Mouse (Mus musculus) midbrain, embryonic 12.5 days (tissue): ENCODE measurements at regions not wholly inside any gene's neighbourhood (a gene's known extent, or its start where the extent isn't known, plus 50 kb on each side); places are given as distances from the start of the nearest gene placed in this dataset.
A peak's percentile ranks its signal among the peaks of the same experiment; 100 is the strongest.

ENCODE experiments used
- ATAC-seq: fragments of 200-750 bp; cut with Nextera tagmentation; 2 replicates; pipeline ENCODE4 v1.8.0; 2017; ENCODE audit warnings: low read depth, moderate TSS enrichment, moderate library complexity; ENCODE audit not compliant: low FRiP score
- H3K27ac ChIP-seq: fragments of 300-500 bp; sonication (generic); replicated peaks from 2 replicates; pipeline ENCODE4 v1.5.1; 2016; ENCODE audit warnings: mild to moderate bottlenecking
- H3K27me3 ChIP-seq: fragments of 300-500 bp; sonication (generic); 2 replicates; pipeline ENCODE4 v1.6.1; 2016; ENCODE audit warnings: mild to moderate bottlenecking
- H3K36me3 ChIP-seq: fragments of 300-500 bp; sonication (generic); 2 replicates; pipeline ENCODE4 v1.6.1; 2016
- H3K4me1 ChIP-seq: fragments of 300-500 bp; sonication (generic); 2 replicates; pipeline ENCODE4 v1.6.1; 2016
- H3K4me2 ChIP-seq: fragments of 300-500 bp; sonication (generic); replicated peaks from 2 replicates; pipeline ENCODE4 v1.6.1; 2016; ENCODE audit warnings: mild to moderate bottlenecking, moderate library complexity
- H3K4me3 ChIP-seq: fragments of 300-500 bp; sonication (generic); 2 replicates; pipeline ENCODE4 v1.5.1; 2016; ENCODE audit warnings: mild to moderate bottlenecking
- H3K9ac ChIP-seq: fragments of 300-500 bp; sonication (generic); replicated peaks from 2 replicates; pipeline ENCODE4 v1.6.1; 2016; ENCODE audit warnings: mild to moderate bottlenecking, moderate library complexity
- H3K9me3 ChIP-seq: fragments of 300-500 bp; sonication (generic); 2 replicates; pipeline ENCODE4 v1.6.1; 2016; ENCODE audit warnings: mild to moderate bottlenecking
- WGBS: fragments of 180-500 bp; shearing (Covaris S2); methylation state at CpG from one replicate; pipeline ENCODE4 v1.1.7; 2016; 5-methylcytosine and 5-hydroxymethylcytosine counted together

- no peak overlapping the region for H3K27ac ChIP-seq
- H3K36me3 ChIP-seq = no peaks in the 10 kb centered on the region
- H3K9ac ChIP-seq = no peak overlapping the region
- no peaks in the 10 kb centered on the region for H3K9me3 ChIP-seq
- H3K4me2 ChIP-seq = no peak overlapping the region
- no peak overlapping the region for H3K4me3 ChIP-seq
- H3K27me3 ChIP-seq = no peaks in the 10 kb centered on the region
- 80% methylated on average over 8 of the region's 8 CpGs for WGBS
- no peaks in the 10 kb centered on the region for H3K4me1 ChIP-seq
- no peak for ATAC-seq
These were observed 853.7 kb downstream of the Otol1 start for GRCm38 (mm10) chr3:70860909-70861675.

DNA sequence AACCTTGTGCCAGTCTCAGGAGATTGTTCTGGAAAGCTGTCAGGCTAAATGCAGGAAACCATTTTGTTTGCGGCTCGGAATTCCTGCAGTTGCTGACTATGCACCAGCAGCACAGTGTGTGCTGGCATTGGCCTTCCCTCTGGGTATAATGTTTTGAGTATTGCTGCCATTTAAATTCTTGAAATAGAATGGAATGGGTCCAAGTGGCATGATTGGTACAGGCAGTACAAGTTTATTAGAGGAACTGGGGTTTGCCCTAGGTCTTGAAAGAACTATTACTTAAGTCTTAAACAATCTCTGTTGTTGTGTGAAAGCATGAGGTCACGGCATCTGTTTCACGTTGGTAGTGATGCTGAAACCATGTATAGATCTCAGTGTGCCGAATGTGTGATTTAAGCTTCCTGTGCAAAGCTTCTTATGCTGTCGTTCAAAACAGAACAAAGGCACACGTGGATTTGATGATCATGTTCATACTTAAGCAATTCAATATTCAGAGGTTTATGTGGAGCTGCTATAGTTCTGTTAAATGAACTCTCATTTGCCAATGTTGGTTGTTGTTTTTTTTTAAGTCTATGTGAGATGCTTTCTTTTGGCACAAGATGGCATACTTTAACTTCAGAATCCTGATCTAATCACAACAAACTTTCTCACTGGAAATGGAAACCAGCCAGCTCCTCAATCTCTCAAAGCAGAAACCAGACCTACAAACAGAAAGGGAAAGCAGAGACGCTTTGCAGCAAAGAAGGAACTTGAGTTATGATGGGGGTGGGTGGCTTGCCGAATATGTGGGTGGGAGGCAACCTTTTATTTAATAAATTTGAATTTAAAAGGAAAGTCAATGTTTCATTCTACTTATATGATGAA, 866.5 kb downstream of the Otol1 start:
- Histone ChIP-seq H3K36me3 (no peaks in the 10 kb centered on the region), H3K27me3 (no peaks in the 10 kb centered on the region), H3K9ac (no peak overlapping the region), H3K4me3 (no peak overlapping the region), H3K27ac (no peak overlapping the region), H3K9me3 (no peaks in the 10 kb centered on the region), H3K4me2 (no peak overlapping the region), H3K4me1 (no peaks in the 10 kb centered on the region)
- ATAC-seq = no peak
- 83% methylated on average over 9 of the region's 9 CpGs for WGBS

DNA sequence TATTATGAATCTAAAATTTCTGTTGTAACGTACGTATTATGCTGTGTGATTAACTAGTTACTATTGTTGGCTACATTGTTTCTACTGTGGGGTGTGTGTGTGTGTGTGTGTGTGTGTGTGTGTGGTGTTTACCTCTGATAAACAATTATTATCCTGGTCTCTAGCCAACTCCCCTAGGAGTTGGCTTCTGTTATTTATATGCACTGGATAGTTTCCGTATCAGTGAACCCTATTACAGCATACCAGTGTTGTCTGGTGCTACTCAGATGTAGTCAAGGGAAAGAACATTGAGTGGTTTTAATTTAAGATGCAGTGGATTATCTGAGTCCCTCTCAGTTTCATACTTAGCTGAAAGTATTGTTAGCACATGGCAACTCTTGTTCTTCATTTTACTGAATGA, 867.2 kb downstream of the Otol1 start:
- Histone ChIP-seq H3K4me3 (no peak overlapping the region), H3K36me3 (no peaks in the 10 kb centered on the region), H3K27me3 (no peaks in the 10 kb centered on the region), H3K9ac (no peak overlapping the region), H3K9me3 (no peaks in the 10 kb centered on the region), H3K4me1 (no peaks in the 10 kb centered on the region), H3K27ac (no peak overlapping the region), H3K4me2 (no peak overlapping the region)
- ATAC-seq = 0 out of 2 replicates have a peak, but pooled peaks have one; percentile 52
- WGBS = 88% methylated on average over 3 of the region's 3 CpGs
